Mouse (Mus musculus) kidney, embryonic 15.5 days (tissue): ENCODE measurements around the gene E4f1. TPM values are rescaled to one million over a fixed set of nuclear protein-coding genes. Genes with fewer than 3 reads are reported as not detected.

ENCODE experiments used
- ATAC-seq: fragments of 200-750 bp; cut with Nextera tagmentation; replicated peaks from 2 replicates; pipeline ENCODE4 v1.8.0; 2017; ENCODE audit warnings: moderate TSS enrichment; ENCODE audit not compliant: low FRiP score
- H3K27ac ChIP-seq: fragments of 300-500 bp; sonication (generic); 2 replicates; pipeline ENCODE4 v1.5.1; 2015; ENCODE audit warnings: mild to moderate bottlenecking, inconsistent platforms
- H3K27me3 ChIP-seq: fragments of 300-500 bp; sonication (generic); 2 replicates; pipeline ENCODE4 v1.6.1; 2015; ENCODE audit warnings: inconsistent platforms
- H3K36me3 ChIP-seq: fragments of 300-500 bp; sonication (generic); 2 replicates; pipeline ENCODE4 v1.6.1; 2015; ENCODE audit warnings: inconsistent platforms
- H3K4me1 ChIP-seq: fragments of 300-500 bp; sonication (generic); 2 replicates; pipeline ENCODE4 v1.6.1; 2015; ENCODE audit warnings: inconsistent platforms
- H3K4me2 ChIP-seq: fragments of 300-500 bp; sonication (generic); 2 replicates; pipeline ENCODE4 v1.6.1; 2015; ENCODE audit warnings: moderate library complexity, mild to moderate bottlenecking, inconsistent platforms
- H3K4me3 ChIP-seq: fragments of 300-500 bp; sonication (generic); replicated peaks from 2 replicates; pipeline ENCODE4 v1.5.1; 2015; ENCODE audit warnings: mild to moderate bottlenecking, inconsistent platforms
- H3K9ac ChIP-seq: fragments of 300-500 bp; sonication (generic); 2 replicates; pipeline ENCODE4 v1.6.1; 2015; ENCODE audit warnings: mild to moderate bottlenecking, inconsistent platforms
- H3K9me3 ChIP-seq: fragments of 300-500 bp; sonication (generic); replicated peaks from 2 replicates; pipeline ENCODE4 v1.6.1; 2016; ENCODE audit warnings: inconsistent platforms
- WGBS: fragments of 180-500 bp; shearing (Covaris S2); methylation state at CpG from one replicate; pipeline ENCODE4 v1.1.7; 2015; ENCODE audit warnings: mixed read lengths; 5-methylcytosine and 5-hydroxymethylcytosine counted together
- polyA plus RNA-seq: library from polyadenylated mRNA; unstranded; fragments of >200 nt; fragmentation: Nextera tagmentation; extraction: Ambion mirVana; gene quantifications from 2 replicates; pipeline ENCODE4 v1.2.1, GENCODE M21; 2015

Gene E4f1
- polyA plus RNA-seq, 1 experiment from 2014 or later: 36.7 TPM

GRCm38 (mm10) chr17:24495443-24495842, 25.3 kb upstream of the E4f1 start:
- Histone ChIP-seq H3K4me3 (no peak overlapping the region), H3K9me3 (no peaks in the 10 kb centered on the region), H3K4me1 (0 out of 2 replicates have a peak, but pooled peaks cover 2% of the 10 kb centered on the region), H3K9ac (no peak overlapping the region), H3K27ac (no peak overlapping the region), H3K36me3 (no peaks in the 10 kb centered on the region), H3K27me3 (no peaks in the 10 kb centered on the region; the same call in 1 of the 2 replicates), H3K4me2 (no peak overlapping the region)
- 89% methylated on average over 3 of the region's 3 CpGs for WGBS
- ATAC-seq: no peak

- 49% methylated on average over 2 of the region's 2 CpGs for WGBS
- Histone ChIP-seq H3K9me3 (no peaks in the 10 kb centered on the region), H3K4me1 (peaks cover 4% of the 10 kb centered on the region; the same call in 1 of the 2 replicates), H3K4me2 (no peak overlapping the region), H3K27me3 (peaks cover 6% of the 10 kb centered on the region), H3K4me3 (no peak overlapping the region), H3K9ac (no peak overlapping the region), H3K36me3 (no peaks in the 10 kb centered on the region), H3K27ac (no peak overlapping the region)
- no peak for ATAC-seq
Observed at GRCm38 (mm10) chr17:24494627-24495335, 24.7 kb upstream of the E4f1 start.

GRCm38 (mm10) chr17:24490399-24490798, 20.3 kb upstream of the E4f1 start:
- H3K9me3 ChIP-seq: no peaks in the 10 kb centered on the region
- peaks cover 45% of the 10 kb centered on the region for H3K27me3 ChIP-seq
- H3K9ac ChIP-seq: no peak overlapping the region
- WGBS: 71% methylated on average over 4 of the region's 4 CpGs
- H3K4me1 ChIP-seq: peaks cover 27% of the 10 kb centered on the region
- H3K27ac ChIP-seq: no peak overlapping the region
- no peaks in the 10 kb centered on the region for H3K36me3 ChIP-seq
- no peak overlapping the region for H3K4me3 ChIP-seq
- no peak for ATAC-seq
- H3K4me2 ChIP-seq: no peak overlapping the region

- Histone ChIP-seq H3K27ac (no peak overlapping the region), H3K27me3 (peaks cover 51% of the 10 kb centered on the region), H3K4me2 (peak overlapping the region; percentile 100), H3K4me3 (peak overlapping the region; percentile 78), H3K36me3 (no peaks in the 10 kb centered on the region), H3K9me3 (no peaks in the 10 kb centered on the region), H3K9ac (peak overlapping the region; percentile 84), H3K4me1 (peaks cover 29% of the 10 kb centered on the region)
- 17% methylated on average over 19 of the region's 19 CpGs for WGBS
- ATAC-seq: no peak
Observed at GRCm38 (mm10) chr17:24489265-24490030, 19.3 kb upstream of the E4f1 start.

- peaks cover 29% of the 10 kb centered on the region for H3K4me1 ChIP-seq
- no peaks in the 10 kb centered on the region for H3K36me3 ChIP-seq
- H3K27me3 ChIP-seq: peaks cover 51% of the 10 kb centered on the region
- no peak overlapping the region for H3K27ac ChIP-seq
- peak overlapping the region; percentile 84 for H3K9ac ChIP-seq
- H3K9me3 ChIP-seq: no peaks in the 10 kb centered on the region
- under 1% methylated on average over 66 of the region's 81 CpGs for WGBS
- ATAC-seq: peak; percentile 62
- peak overlapping the region; percentile 78 for H3K4me3 ChIP-seq
- H3K4me2 ChIP-seq: peak overlapping the region; percentile 100
Observed at GRCm38 (mm10) chr17:24488662-24489264, 18.6 kb upstream of the E4f1 start.

DNA sequence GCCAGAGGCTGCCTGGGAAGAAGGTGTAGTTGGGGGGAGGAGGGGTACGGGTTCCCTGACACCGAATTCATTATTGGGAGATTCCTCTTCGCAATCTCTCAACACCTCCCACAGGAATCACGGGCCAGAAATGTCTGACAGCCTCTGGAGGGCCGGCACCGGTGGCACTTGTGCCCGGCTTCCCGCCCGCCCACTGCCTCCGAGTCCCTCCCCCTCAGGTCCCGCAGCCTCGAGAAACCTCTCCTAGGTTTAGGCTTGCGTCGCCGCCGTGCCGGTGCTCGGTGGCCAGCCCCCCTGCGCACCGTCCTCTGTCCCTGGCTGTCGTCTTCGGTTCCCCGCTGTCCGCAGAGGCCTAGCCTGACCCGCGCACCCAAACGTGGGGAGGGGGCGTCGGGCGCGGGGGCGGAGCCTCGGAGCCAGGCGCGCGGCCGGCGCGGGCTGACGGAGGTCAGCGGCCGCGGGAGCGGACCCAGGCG, 18.1 kb upstream of the E4f1 start, which contains the start of gene Caskin1:
Gene Caskin1 (plus strand): TSS at position 416 of the 476 bp plus-strand sequence.
- ATAC-seq: peak; percentile 64
- H3K4me1 ChIP-seq: peaks cover 29% of the 10 kb centered on the region

DNA sequence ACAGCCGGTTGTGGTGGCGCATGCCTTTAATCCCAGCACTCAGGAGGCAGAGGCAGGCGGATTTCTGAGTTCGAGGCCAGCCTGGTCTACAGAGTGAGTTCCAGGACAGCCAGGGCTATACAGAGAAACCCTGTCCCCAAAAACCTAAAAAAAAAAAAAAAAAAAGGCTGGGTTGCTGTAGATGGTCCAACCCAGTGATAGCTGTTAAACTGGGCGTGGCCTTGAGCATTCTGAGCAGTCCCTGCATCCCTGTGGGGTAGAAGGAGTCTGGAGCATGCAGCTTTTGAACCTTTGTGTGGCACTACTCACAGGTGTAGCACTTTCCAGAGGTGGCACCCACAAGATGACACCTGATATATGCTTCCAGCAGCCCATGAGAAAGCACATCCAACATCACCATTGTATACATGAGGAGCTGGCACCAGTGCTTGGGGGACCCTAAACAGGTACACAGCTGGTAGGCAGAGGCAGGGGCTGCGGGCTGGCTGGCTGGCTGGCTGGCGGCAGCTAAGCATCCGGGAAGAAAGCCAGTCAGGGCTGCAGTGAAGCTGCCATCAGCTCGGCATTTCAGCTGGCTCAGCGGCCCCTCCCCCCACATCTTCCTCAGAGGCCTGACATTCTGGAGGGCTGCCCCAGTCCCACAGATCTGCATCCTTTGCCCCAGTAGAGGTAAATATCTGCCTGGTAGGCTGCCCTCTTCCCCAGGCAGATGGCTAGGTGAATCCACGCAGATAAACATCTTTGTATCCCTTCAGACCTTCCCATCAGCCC, 15.2 kb upstream of the E4f1 start:
- no peak for ATAC-seq
- H3K4me2 ChIP-seq: no peak overlapping the region
- no peak overlapping the region for H3K4me3 ChIP-seq
- peaks cover 50% of the 10 kb centered on the region for H3K27me3 ChIP-seq
- H3K4me1 ChIP-seq: peaks cover 27% of the 10 kb centered on the region
- H3K27ac ChIP-seq: no peak overlapping the region
- no peaks in the 10 kb centered on the region for H3K9me3 ChIP-seq
- H3K9ac ChIP-seq: no peak overlapping the region
- H3K36me3 ChIP-seq: no peaks in the 10 kb centered on the region
- WGBS: 45% methylated on average over 11 of the region's 11 CpGs

More for the DNA sequence above, 18.1 kb upstream of the E4f1 start, which contains the start of gene Caskin1:
- H3K9ac ChIP-seq: peak within 1 kb of the TSS; percentile 84
- H3K4me2 ChIP-seq: peak within 1 kb of the TSS; percentile 100
- peaks cover 51% of the 10 kb centered on the region for H3K27me3 ChIP-seq
- H3K36me3 ChIP-seq: no peaks in the 10 kb centered on the region
- H3K27ac ChIP-seq: no peak within 1 kb of the TSS
- 1% methylated on average over 28 of the region's 45 CpGs for WGBS
- no peaks in the 10 kb centered on the region for H3K9me3 ChIP-seq
- H3K4me3 ChIP-seq: peak within 1 kb of the TSS; percentile 78

GRCm38 (mm10) chr17:24483495-24483894, 13.4 kb upstream of the E4f1 start:
- 95% methylated on average over 3 of the region's 3 CpGs for WGBS

GRCm38 (mm10) chr17:24481027-24481815, 11.1 kb upstream of the E4f1 start:
- 94% methylated on average over 20 of the region's 20 CpGs for WGBS
- Histone ChIP-seq H3K4me2 (no peak overlapping the region), H3K36me3 (peaks cover 17% of the 10 kb centered on the region), H3K4me3 (no peak overlapping the region), H3K9ac (no peak overlapping the region), H3K27ac (no peak overlapping the region; the same call in 1 of the 2 replicates), H3K4me1 (peaks cover 26% of the 10 kb centered on the region), H3K27me3 (peaks cover 12% of the 10 kb centered on the region; the same call in 1 of the 2 replicates), H3K9me3 (no peaks in the 10 kb centered on the region)
- no peak for ATAC-seq

More at GRCm38 (mm10) chr17:24483495-24483894, 13.4 kb upstream of the E4f1 start:
- Histone ChIP-seq H3K36me3 (no peaks in the 10 kb centered on the region), H3K4me2 (no peak overlapping the region), H3K27me3 (peaks cover 34% of the 10 kb centered on the region), H3K4me1 (peaks cover 20% of the 10 kb centered on the region), H3K27ac (no peak overlapping the region), H3K9ac (no peak overlapping the region), H3K9me3 (no peaks in the 10 kb centered on the region), H3K4me3 (no peak overlapping the region)
- no peak for ATAC-seq

DNA sequence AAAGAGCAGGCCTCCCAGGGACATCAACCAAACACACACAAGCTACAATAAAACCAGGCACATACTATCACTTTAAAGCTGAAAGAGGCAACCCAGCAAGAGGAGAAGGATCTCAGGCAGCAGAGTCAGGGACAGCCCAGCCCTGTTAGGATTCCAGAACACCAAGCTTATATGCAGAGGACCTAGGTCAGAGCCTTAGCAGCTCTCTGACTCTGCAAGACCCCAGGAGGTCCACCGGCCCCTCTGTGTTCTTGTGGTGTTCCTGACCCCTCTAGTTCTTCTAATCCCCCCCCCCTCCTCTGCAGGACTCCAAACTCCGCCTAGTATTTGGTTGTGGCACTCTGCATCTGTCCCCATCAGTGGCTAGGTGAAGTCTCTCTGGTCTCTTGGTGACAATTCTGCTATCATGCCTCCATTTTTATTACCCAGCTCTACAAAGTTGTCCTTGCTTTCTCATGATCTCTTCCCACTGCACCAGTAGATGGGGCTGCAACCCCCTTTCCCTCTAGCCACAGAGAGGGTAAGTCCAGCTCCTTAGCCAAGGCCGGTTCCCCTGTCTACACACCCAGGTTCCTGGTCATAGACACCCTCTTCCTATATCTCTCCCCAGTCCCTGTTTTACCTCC, 10.2 kb upstream of the E4f1 start:
- H3K27me3 ChIP-seq: 0 out of 2 replicates have a peak, but pooled peaks cover 6% of the 10 kb centered on the region
- ATAC-seq: no peak
- peaks cover 22% of the 10 kb centered on the region for H3K4me1 ChIP-seq
- 0 out of 2 replicates have a peak overlapping the region, but pooled peaks have one; percentile 6 for H3K27ac ChIP-seq
- H3K9me3 ChIP-seq: no peaks in the 10 kb centered on the region
- peak overlapping the region; percentile 67; the same call in 1 of the 2 replicates for H3K4me2 ChIP-seq
- H3K36me3 ChIP-seq: peaks cover 26% of the 10 kb centered on the region
- 0 out of 2 replicates have a peak overlapping the region, but pooled peaks have one; percentile 10 for H3K9ac ChIP-seq
- no peak overlapping the region for H3K4me3 ChIP-seq
- WGBS: 50% methylated on average over 3 of the region's 3 CpGs
